10 mouse cellular contexts compared by ENCODE assay signal in genomic region chr5:24303199-24303598, GRCm38 (mm10). TPM values are rescaled to one million over a fixed set of nuclear protein-coding genes. Genes with fewer than 3 reads are reported as not detected.
DNase-seq lines count a peak whose midpoint lies in the region; ATAC-seq and TF ChIP-seq lines count a peak whose summit lies in the region.
"Had no signal": no experiment of that assay in that cellular context is flagged by ENCODE, and none has a peak within 500 bp of the region (broad histone marks: within the 10 kb centered on the region; RNA-seq: fewer than 3 reads in every experiment).

No protein-coding gene starts in this region.

- H3K4me3 ChIP-seq in embryonic fibroblast, embryonic 13.5 days (ENCODE audit: insufficient read depth, low read length): no peak overlapping the region
- H3K4me3 ChIP-seq in forebrain, embryonic 13.5 days: no peak overlapping the region
- H3K4me3 ChIP-seq: embryonic facial prominence, embryonic 13.5 days; neural tube, embryonic 12.5 days had no signal

- no peak overlapping the region for H3K9ac ChIP-seq in forebrain, embryonic 13.5 days
- H3K9ac ChIP-seq: embryonic facial prominence, embryonic 13.5 days; neural tube, embryonic 12.5 days had no signal

- peak; percentile 23; the same call in 1 of the 2 replicates for TF ChIP-seq CTCF in embryonic fibroblast, embryonic 13.5 days (IDR thresholded peaks at IDR 0.05; ENCODE audit: borderline replicate concordance, insufficient read depth, low read length)

- H3K9me3 ChIP-seq in forebrain, embryonic 13.5 days (replicated peaks): no peaks in the 10 kb centered on the region
- H3K9me3 ChIP-seq: embryonic facial prominence, embryonic 13.5 days; neural tube, embryonic 12.5 days had no signal

- H3K36me3 ChIP-seq in forebrain, embryonic 13.5 days (ENCODE audit: poor library complexity, severe bottlenecking): no peaks in the 10 kb centered on the region
- H3K36me3 ChIP-seq: embryonic facial prominence, embryonic 13.5 days; neural tube, embryonic 12.5 days had no signal

- H3K27me3 ChIP-seq in forebrain, embryonic 13.5 days: no peaks in the 10 kb centered on the region
- H3K27me3 ChIP-seq: neural tube, embryonic 12.5 days had no signal

- WGBS in forebrain, embryonic 13.5 days: 54% methylated on average over 3 of the region's 3 CpGs

- H3K4me2 ChIP-seq in forebrain, embryonic 13.5 days: no peak overlapping the region
- H3K4me2 ChIP-seq: embryonic facial prominence, embryonic 13.5 days; neural tube, embryonic 12.5 days had no signal

- H3K27ac ChIP-seq in embryonic fibroblast, embryonic 13.5 days (ENCODE audit: insufficient read depth, low read length): no peak overlapping the region
- H3K27ac ChIP-seq in forebrain, embryonic 13.5 days: no peak overlapping the region
- H3K27ac ChIP-seq: embryonic facial prominence, embryonic 13.5 days; neural tube, embryonic 12.5 days had no signal

- ATAC-seq in forebrain, embryonic 13.5 days: no peak

- DNase-seq in kidney, postnatal 36 days: peak; percentile 9 to 52
- no peak for DNase-seq in kidney, postnatal 4 days
- peak; percentile 31 for DNase-seq in NIH3T3 (ENCODE audit: low read depth)
- peak; percentile 47 for DNase-seq in skeletal muscle tissue, adult 2 months (ENCODE audit: low read depth, low spot score)
- no peak for DNase-seq in right cerebral cortex, postnatal 25 days
- no peak for DNase-seq in cerebellum, adult 9-10 months

- H3K4me1 ChIP-seq in embryonic fibroblast, embryonic 13.5 days (ENCODE audit: control insufficient read depth, insufficient read depth, low read length): no peaks in the 10 kb centered on the region
- H3K4me1 ChIP-seq in forebrain, embryonic 13.5 days: no peaks in the 10 kb centered on the region
- H3K4me1 ChIP-seq: embryonic facial prominence, embryonic 13.5 days; neural tube, embryonic 12.5 days had no signal

- no peak for TF ChIP-seq POLR2A in embryonic fibroblast, embryonic 13.5 days (IDR thresholded peaks at IDR 0.05; ENCODE audit: low read depth, low read length)

RNA-seq across cellular contexts. Expression of gene Kcnh2, which starts 48.2 kb away (rescaled TPM):
- 2.2 and 2.9 TPM in 2 replicates for polyA plus RNA-seq in embryonic fibroblast, embryonic 13.5 days (2011; ENCODE audit: insufficient read length, low read depth, missing spikeins)
- polyA plus RNA-seq in forebrain, embryonic 13.5 days (2015; fragmentation: Nextera tagmentation; extraction: Ambion mirVana): 4.3 and 6.9 TPM in 2 replicates

Comparison
In these comparisons a context has a peak if more than half of its experiments do, and no peak if none do; other contexts are left out.
1. DNase-seq: peak in kidney, postnatal 36 days (2 of 2), NIH3T3 (single experiment) and skeletal muscle tissue, adult 2 months (single experiment); none in kidney, postnatal 4 days (0 of 2), right cerebral cortex, postnatal 25 days (single experiment) and cerebellum, adult 9-10 months (single experiment).